Mouse (Mus musculus): ENCODE data around the gene Hdac2. TPM values are rescaled to one million over a fixed set of nuclear protein-coding genes. Genes with fewer than 3 reads are reported as not detected.

The Hdac2 gene
- polyA plus RNA-seq (2012; rRNA removed) = 35.8 and 47.1 TPM in 2 replicates

GRCm38 (mm10) chr10:36974086-36974675, at the start of gene Hdac2:
Gene Hdac2, plus strand, starts transcription at chr10:36974544.

Other genes starting within 250 kb of the Hdac2 start
- gene Marcks, start 164.4 kb downstream of the Hdac2 start, polyA plus RNA-seq (2012; rRNA removed) = 18.0 and 19.7 TPM in 2 replicates